Mouse (Mus musculus) ES-Bruce4 (cell line): ENCODE data around the gene Hip1r. TPM values are rescaled to one million over a fixed set of nuclear protein-coding genes. Genes with fewer than 3 reads are reported as not detected.

Source experiments
- H3K27ac ChIP-seq: 2 replicates; pipeline ENCODE4 v1.5.1; 2012; ENCODE audit warnings: low read length, inconsistent platforms; ENCODE audit not compliant: insufficient read depth
- H3K27me3 ChIP-seq: 2 replicates; pipeline ENCODE4 v1.6.1; 2012; ENCODE audit warnings: mild to moderate bottlenecking, low read length, inconsistent platforms; ENCODE audit not compliant: control insufficient read depth, poor library complexity, insufficient read depth, severe bottlenecking
- H3K36me3 ChIP-seq: 2 replicates; pipeline ENCODE4 v1.6.1; 2012; ENCODE audit warnings: inconsistent platforms, mild to moderate bottlenecking, low read length, moderate library complexity; ENCODE audit not compliant: control insufficient read depth, poor library complexity, insufficient read depth, severe bottlenecking
- H3K4me1 ChIP-seq: one replicate; pipeline ENCODE4 v1.8.1; 2011; ENCODE audit warnings: low read length; ENCODE audit not compliant: control insufficient read depth, insufficient read depth
- H3K4me3 ChIP-seq: 2 replicates; pipeline ENCODE4 v1.5.1; 2011; ENCODE audit warnings: low read depth, mild to moderate bottlenecking, low read length
- H3K9ac ChIP-seq: 2 replicates; pipeline ENCODE4 v1.6.1; 2012; ENCODE audit warnings: low read depth, mild to moderate bottlenecking, inconsistent platforms; ENCODE audit not compliant: poor library complexity, severe bottlenecking
- H3K9me3 ChIP-seq: replicated peaks from 2 replicates; pipeline ENCODE4 v1.6.1; 2012; ENCODE audit warnings: mild to moderate bottlenecking, low read length, inconsistent platforms; ENCODE audit not compliant: control insufficient read depth, poor library complexity, insufficient read depth, severe bottlenecking
- CTCF ChIP-seq: IDR thresholded peaks from one replicate; pipeline ENCODE4 v1.8.1; 2011; ENCODE audit warnings: low read depth, low read length
- EP300 ChIP-seq: IDR thresholded peaks from 2 replicates; pipeline ENCODE4 v1.6.1; 2011; ENCODE audit warnings: low read depth, low read length; ENCODE audit not compliant: insufficient read depth
- POLR2A ChIP-seq: IDR thresholded peaks from one replicate; pipeline ENCODE4 v1.8.1; 2011; ENCODE audit warnings: low read length; ENCODE audit not compliant: insufficient read depth
- polyA plus RNA-seq: library from polyadenylated mRNA; stranded (reverse); fragments of >200 nt; gene quantifications from 2 replicates; pipeline ENCODE4 v1.2.4, GENCODE M21; 2011; ENCODE audit warnings: low read depth; ENCODE audit not compliant: missing spikeins, insufficient read depth, insufficient read length

Hip1r gene
- polyA plus RNA-seq, 1 experiment: 17.4 TPM

- no peaks in the 10 kb centered on the region for H3K27me3 ChIP-seq
- no peak overlapping the region for H3K27ac ChIP-seq
- H3K36me3 ChIP-seq: no peaks in the 10 kb centered on the region
- no peak overlapping the region for H3K4me3 ChIP-seq
- TF ChIP-seq POLR2A: no peak
- TF ChIP-seq EP300: no peak
- TF ChIP-seq CTCF: no peak
- H3K9me3 ChIP-seq: no peaks in the 10 kb centered on the region
- no peaks in the 10 kb centered on the region for H3K4me1 ChIP-seq
- no peak overlapping the region for H3K9ac ChIP-seq
Measured at GRCm38 (mm10) chr5:124036341-124036740, 62.9 kb downstream of the Hip1r start.

GRCm38 (mm10) chr5:124036836-124037235, 63.4 kb downstream of the Hip1r start:
- no peaks in the 10 kb centered on the region for H3K36me3 ChIP-seq
- H3K4me3 ChIP-seq: no peak overlapping the region
- H3K27me3 ChIP-seq: no peaks in the 10 kb centered on the region
- no peak for TF ChIP-seq EP300
- no peak overlapping the region for H3K9ac ChIP-seq
- no peak overlapping the region for H3K27ac ChIP-seq
- no peaks in the 10 kb centered on the region for H3K4me1 ChIP-seq
- no peaks in the 10 kb centered on the region for H3K9me3 ChIP-seq

- Histone ChIP-seq H3K27me3 (no peaks in the 10 kb centered on the region), H3K9ac (no peak overlapping the region), H3K4me3 (no peak overlapping the region), H3K9me3 (no peaks in the 10 kb centered on the region), H3K27ac (no peak overlapping the region), H3K36me3 (no peaks in the 10 kb centered on the region), H3K4me1 (no peaks in the 10 kb centered on the region)
- no peak for TF ChIP-seq EP300
- no peak for TF ChIP-seq POLR2A
- TF ChIP-seq CTCF: no peak
Measured at GRCm38 (mm10) chr5:124039602-124040001, 66.2 kb downstream of the Hip1r start.

GRCm38 (mm10) chr5:124041097-124041496, 67.7 kb downstream of the Hip1r start:
- H3K9ac ChIP-seq: no peak overlapping the region
- H3K4me1 ChIP-seq: no peaks in the 10 kb centered on the region
- H3K9me3 ChIP-seq: no peaks in the 10 kb centered on the region
- no peaks in the 10 kb centered on the region for H3K27me3 ChIP-seq
- TF ChIP-seq POLR2A (no peak), EP300 (no peak), CTCF (no peak)
- no peak overlapping the region for H3K27ac ChIP-seq
- H3K36me3 ChIP-seq: no peaks in the 10 kb centered on the region
- H3K4me3 ChIP-seq: no peak overlapping the region

GRCm38 (mm10) chr5:124043212-124043978, 70.0 kb downstream of the Hip1r start:
- H3K9me3 ChIP-seq: no peaks in the 10 kb centered on the region
- H3K4me1 ChIP-seq: no peaks in the 10 kb centered on the region
- H3K27ac ChIP-seq: no peak overlapping the region
- peak; percentile 39; the same call in 1 of the 2 replicates for TF ChIP-seq EP300
- TF ChIP-seq CTCF: no peak
- H3K4me3 ChIP-seq: no peak overlapping the region
- H3K36me3 ChIP-seq: no peaks in the 10 kb centered on the region
- no peaks in the 10 kb centered on the region for H3K27me3 ChIP-seq
- no peak overlapping the region for H3K9ac ChIP-seq

GRCm38 (mm10) chr5:124043999-124044398, 70.6 kb downstream of the Hip1r start:
- Histone ChIP-seq H3K27me3 (no peaks in the 10 kb centered on the region), H3K9ac (no peak overlapping the region), H3K9me3 (no peaks in the 10 kb centered on the region), H3K4me3 (no peak overlapping the region), H3K36me3 (no peaks in the 10 kb centered on the region), H3K4me1 (no peaks in the 10 kb centered on the region), H3K27ac (no peak overlapping the region)
- TF ChIP-seq CTCF (no peak), POLR2A (no peak), EP300 (no peak)
